Mouse (Mus musculus) neural tube, embryonic 11.5 days (tissue): ENCODE data around the gene Bex3. TPM values are rescaled to one million over a fixed set of nuclear protein-coding genes. Genes with fewer than 3 reads are reported as not detected.

ENCODE experiments used
- polyA plus RNA-seq: library from polyadenylated mRNA; unstranded; fragments of >200 nt; fragmentation: Nextera tagmentation; extraction: Ambion mirVana; gene quantifications from 2 replicates; pipeline ENCODE4 v1.2.1, GENCODE M21; 2014

Bex3 gene
- polyA plus RNA-seq, 1 experiment from 2014 or later: 670 TPM

Other genes with a start within 250 kb of the Bex3 start
- 42.7 and 44.7 TPM in 2 replicates for gene Arxes1, start 236.9 kb upstream of the Bex3 start, polyA plus RNA-seq
- 273 and 298 TPM in 2 replicates for gene Bex2, start 202.0 kb upstream of the Bex3 start, polyA plus RNA-seq
- gene Nxf3, start 185.0 kb upstream of the Bex3 start, polyA plus RNA-seq: not detected in 2 replicates
- gene Bex4, start 131.3 kb upstream of the Bex3 start, polyA plus RNA-seq: 65.6 and 70.7 TPM in 2 replicates
- 201 and 224 TPM in 2 replicates for gene Tceal8, start 97.9 kb upstream of the Bex3 start, polyA plus RNA-seq
- gene Tceal5, start 66.4 kb upstream of the Bex3 start, polyA plus RNA-seq: 1.4 and 4.3 TPM in 2 replicates
- gene Tceal7, start 55.5 kb upstream of the Bex3 start, polyA plus RNA-seq: 4.0 and 5.6 TPM in 2 replicates
- gene Bex1, start 54.7 kb upstream of the Bex3 start, polyA plus RNA-seq: 111 and 118 TPM in 2 replicates
- gene Tceal9, start 25.2 kb upstream of the Bex3 start, polyA plus RNA-seq: 410 and 445 TPM in 2 replicates
- not detected in 2 replicates for gene Kir3dl1, start 247.7 kb downstream of the Bex3 start, polyA plus RNA-seq